Mouse (Mus musculus) cerebellum, adult 2 months (tissue): ENCODE data around the gene Sae1. TPM values are rescaled to one million over a fixed set of nuclear protein-coding genes. Genes with fewer than 3 reads are reported as not detected.

ENCODE experiments used
- DNase-seq, 2 experiments: peaks; one replicate each; pipeline ENCODE4 v3.0.0; 2021
- H3K27ac ChIP-seq: fragments of 200-500 bp; 2 replicates; pipeline ENCODE4 v1.5.1; 2012; ENCODE audit warnings: low read length, control low read depth, inconsistent platforms; ENCODE audit not compliant: insufficient read depth
- H3K27me3 ChIP-seq: fragments of 200-500 bp; 2 replicates; pipeline ENCODE4 v1.6.1; 2012; ENCODE audit warnings: inconsistent platforms, mild to moderate bottlenecking, low read length, moderate library complexity; ENCODE audit not compliant: control insufficient read depth, insufficient read depth
- H3K4me1 ChIP-seq: fragments of 200-500 bp; 2 replicates; pipeline ENCODE4 v1.6.1; 2011; ENCODE audit warnings: low read length; ENCODE audit not compliant: control insufficient read depth, insufficient read depth
- H3K4me3 ChIP-seq: fragments of 200-500 bp; replicated peaks from 2 replicates; pipeline ENCODE3; 2011; ENCODE audit warnings: mild to moderate bottlenecking, low read depth, low read length, control low read depth; ENCODE audit not compliant: insufficient read depth
- CTCF ChIP-seq: fragments of 200-500 bp; IDR thresholded peaks from 2 replicates; pipeline ENCODE4 v1.5.1; 2011; ENCODE audit warnings: low read depth, mild to moderate bottlenecking, control low read depth, low read length, moderate library complexity, borderline replicate concordance; ENCODE audit not compliant: insufficient read depth
- POLR2A ChIP-seq: fragments of 200-500 bp; IDR thresholded peaks from 2 replicates; pipeline ENCODE4 v1.6.1; 2011; ENCODE audit warnings: low read length, control low read depth, borderline replicate concordance; ENCODE audit not compliant: insufficient read depth
- WGBS: fragments of 180-500 bp; shearing (Covaris S2); methylation state at CpG from one replicate; pipeline ENCODE4 v1.1.7; 2018; 5-methylcytosine and 5-hydroxymethylcytosine counted together
- polyA plus RNA-seq: library from polyadenylated mRNA; depleted of rRNA; stranded (reverse); fragments of >200 nt; gene quantifications from 2 replicates; pipeline ENCODE4 v1.2.3, GENCODE M21; 2012

Gene Sae1
- polyA plus RNA-seq, 1 experiment: 84.0 TPM

DNA sequence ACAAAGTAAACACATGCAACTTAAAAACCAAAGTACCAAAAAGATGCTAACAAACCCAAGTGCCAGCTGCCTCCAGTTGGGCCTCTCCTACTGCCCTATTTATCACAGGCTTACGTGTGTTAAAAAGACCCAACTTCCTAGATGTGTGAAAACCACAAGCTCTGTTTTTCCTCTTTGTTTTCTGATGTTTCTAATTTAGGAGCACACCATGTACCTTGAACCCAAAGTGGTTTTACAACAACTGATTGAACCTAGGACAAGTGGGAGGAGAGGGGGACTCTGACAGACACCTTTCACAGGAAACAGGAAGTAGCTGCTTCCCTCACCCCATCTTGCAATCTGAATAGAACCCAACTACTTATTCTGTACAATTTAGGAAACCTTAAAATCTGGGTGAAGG, 23.3 kb downstream of the Sae1 start:
- no peaks in the 10 kb centered on the region for H3K4me1 ChIP-seq
- TF ChIP-seq POLR2A: no peak
- no peak for TF ChIP-seq CTCF
- H3K4me3 ChIP-seq: no peak overlapping the region
- WGBS: 85% methylated on average over 1 of the region's 1 CpGs
- no peaks in the 10 kb centered on the region for H3K27me3 ChIP-seq
- DNase-seq: no peak
- no peak overlapping the region for H3K27ac ChIP-seq

DNA sequence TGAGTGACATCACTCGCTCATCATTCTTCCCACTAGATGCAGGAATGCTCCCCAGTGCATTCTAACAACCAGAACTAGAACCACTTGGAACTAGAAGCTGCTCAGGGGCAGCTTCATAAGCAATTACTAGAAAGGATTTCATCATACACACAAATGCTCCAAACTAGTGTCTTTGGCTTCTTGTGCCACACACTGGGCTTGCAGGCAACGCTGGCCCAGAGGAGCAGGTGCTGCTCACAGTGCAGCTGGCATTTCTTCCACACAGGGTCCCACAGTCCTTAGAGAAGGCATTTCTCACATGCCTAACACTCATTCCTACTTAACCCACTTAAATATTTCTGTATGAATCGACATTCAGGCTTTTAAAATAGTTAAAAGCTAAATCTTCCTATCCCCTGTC, 30.0 kb downstream of the Sae1 start:
- DNase-seq: no peak
- H3K27me3 ChIP-seq: no peaks in the 10 kb centered on the region
- no peak overlapping the region for H3K27ac ChIP-seq
- H3K4me1 ChIP-seq: no peaks in the 10 kb centered on the region
- WGBS: 66% methylated on average over 3 of the region's 3 CpGs
- TF ChIP-seq CTCF (no peak), POLR2A (no peak)
- no peak overlapping the region for H3K4me3 ChIP-seq

GRCm38 (mm10) chr7:16355854-16356594, 31.6 kb downstream of the Sae1 start:
- no peaks in the 10 kb centered on the region for H3K27me3 ChIP-seq
- H3K27ac ChIP-seq: no peak overlapping the region
- no peaks in the 10 kb centered on the region for H3K4me1 ChIP-seq
- DNase-seq: no peak
- TF ChIP-seq CTCF (no peak), POLR2A (no peak)
- no peak overlapping the region for H3K4me3 ChIP-seq
- 95% methylated on average over 3 of the region's 3 CpGs for WGBS

GRCm38 (mm10) chr7:16349999-16350398, 37.6 kb downstream of the Sae1 start:
- H3K27ac ChIP-seq: no peak overlapping the region
- H3K27me3 ChIP-seq: no peaks in the 10 kb centered on the region
- H3K4me3 ChIP-seq: no peak overlapping the region
- TF ChIP-seq CTCF (no peak), POLR2A (no peak)
- no peak for DNase-seq
- 84% methylated on average over 5 of the region's 5 CpGs for WGBS
- no peaks in the 10 kb centered on the region for H3K4me1 ChIP-seq

GRCm38 (mm10) chr7:16345297-16345696, 42.3 kb downstream of the Sae1 start:
- H3K27ac ChIP-seq: no peak overlapping the region
- DNase-seq: no peak
- TF ChIP-seq POLR2A (no peak), CTCF (no peak)
- no peaks in the 10 kb centered on the region for H3K4me1 ChIP-seq
- no peaks in the 10 kb centered on the region for H3K27me3 ChIP-seq
- no peak overlapping the region for H3K4me3 ChIP-seq
- 54% methylated on average over 4 of the region's 4 CpGs for WGBS

DNA sequence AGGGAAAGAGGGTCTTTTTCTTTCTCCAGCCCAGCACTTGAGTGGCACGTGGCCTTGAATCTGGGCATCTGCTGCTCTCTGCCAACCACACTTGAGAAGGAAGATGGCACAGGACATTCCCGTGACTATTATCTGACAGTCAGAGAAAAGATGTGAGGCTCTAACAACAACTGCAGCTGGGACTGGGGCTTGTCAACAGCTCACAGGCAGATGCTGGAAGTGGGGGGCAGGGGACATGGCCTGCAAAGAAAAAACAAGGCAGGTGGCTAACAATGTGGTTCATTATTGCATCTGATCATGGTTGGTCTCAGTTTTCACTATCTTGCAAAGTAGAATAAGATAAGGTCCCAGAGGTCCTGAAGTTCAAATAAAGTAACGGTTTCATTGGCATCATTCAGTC, 43.0 kb downstream of the Sae1 start:
- no peak for DNase-seq
- H3K27me3 ChIP-seq: no peaks in the 10 kb centered on the region
- no peak overlapping the region for H3K27ac ChIP-seq
- WGBS: 77% methylated on average over 3 of the region's 3 CpGs
- no peaks in the 10 kb centered on the region for H3K4me1 ChIP-seq
- TF ChIP-seq POLR2A (no peak), CTCF (no peak)
- no peak overlapping the region for H3K4me3 ChIP-seq

DNA sequence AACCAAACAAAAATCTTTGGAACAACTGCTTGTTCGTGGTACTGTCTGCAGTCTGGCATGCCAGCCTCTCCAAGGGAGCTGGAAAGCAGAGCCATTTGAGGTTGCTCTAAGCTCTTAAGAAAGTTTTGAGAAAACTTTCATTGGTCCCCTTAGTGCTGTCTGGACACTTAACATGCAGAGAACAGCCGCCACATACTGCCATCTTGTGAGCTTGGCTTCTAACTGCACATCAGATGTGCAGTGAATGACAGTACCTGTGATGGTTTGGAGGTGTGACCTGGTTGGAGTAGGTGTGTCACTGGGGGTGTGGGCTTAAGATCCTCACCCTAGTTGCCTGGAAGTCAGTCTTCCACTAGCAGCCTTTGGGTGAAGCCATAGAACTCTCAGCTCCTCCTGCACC, 49.9 kb downstream of the Sae1 start:
- Histone ChIP-seq H3K4me3 (no peak overlapping the region), H3K27me3 (no peaks in the 10 kb centered on the region), H3K4me1 (no peaks in the 10 kb centered on the region), H3K27ac (no peak overlapping the region)
- DNase-seq: no peak
- WGBS: 65% methylated on average over 2 of the region's 2 CpGs
- TF ChIP-seq CTCF (no peak), POLR2A (no peak)

DNA sequence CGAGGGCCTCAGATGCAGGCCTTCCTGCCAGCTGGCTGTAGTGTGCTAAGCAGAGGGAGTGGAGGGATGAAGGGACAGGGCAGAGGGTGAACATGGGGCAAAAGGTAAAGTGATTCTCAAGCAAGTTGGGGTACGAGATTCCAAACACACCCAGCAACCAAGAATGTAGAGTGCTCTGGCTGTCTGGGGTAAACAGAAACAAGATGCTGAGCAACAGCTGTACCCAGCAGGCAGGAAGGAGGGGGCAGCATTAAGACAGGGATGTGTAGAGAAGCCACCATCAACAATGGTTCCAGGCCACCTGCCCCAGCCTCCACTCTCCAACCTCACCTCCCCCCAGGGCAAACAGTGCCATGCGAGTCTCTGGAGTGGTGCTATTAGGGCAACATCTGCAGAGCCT, 58.5 kb downstream of the Sae1 start:
- TF ChIP-seq CTCF (no peak), POLR2A (no peak)
- H3K4me3 ChIP-seq: no peak overlapping the region
- DNase-seq: no peak
- WGBS: 88% methylated on average over 3 of the region's 3 CpGs
- H3K27ac ChIP-seq: no peak overlapping the region
- peaks cover 8% of the 10 kb centered on the region for H3K4me1 ChIP-seq
- no peaks in the 10 kb centered on the region for H3K27me3 ChIP-seq

GRCm38 (mm10) chr7:16326607-16326971, 61.0 kb downstream of the Sae1 start:
- DNase-seq: no peak

More at GRCm38 (mm10) chr7:16326607-16326971, 61.0 kb downstream of the Sae1 start:
- 94% methylated on average over 2 of the region's 2 CpGs for WGBS
- TF ChIP-seq POLR2A (no peak), CTCF (no peak)
- no peak overlapping the region for H3K4me3 ChIP-seq
- no peaks in the 10 kb centered on the region for H3K27me3 ChIP-seq
- no peak overlapping the region for H3K27ac ChIP-seq
- peaks cover 8% of the 10 kb centered on the region for H3K4me1 ChIP-seq
